Mouse (Mus musculus) kidney, adult 2 months (tissue): Measurements from ENCODE around the gene Naglu.

Experiments used
- CTCF ChIP-seq: fragments of 200-500 bp; conservative IDR thresholded peaks from 2 replicates; pipeline ENCODE4 v1.5.1; 2011; ENCODE audit warnings: low read depth, mild to moderate bottlenecking, control low read depth, low read length, moderate library complexity, mixed read lengths; ENCODE audit not compliant: insufficient read depth, insufficient read length
- POLR2A ChIP-seq: fragments of 200-500 bp; IDR thresholded peaks from one replicate; pipeline ENCODE4 v1.6.1; 2011; ENCODE audit warnings: low read depth, low read length, control low read depth

DNA sequence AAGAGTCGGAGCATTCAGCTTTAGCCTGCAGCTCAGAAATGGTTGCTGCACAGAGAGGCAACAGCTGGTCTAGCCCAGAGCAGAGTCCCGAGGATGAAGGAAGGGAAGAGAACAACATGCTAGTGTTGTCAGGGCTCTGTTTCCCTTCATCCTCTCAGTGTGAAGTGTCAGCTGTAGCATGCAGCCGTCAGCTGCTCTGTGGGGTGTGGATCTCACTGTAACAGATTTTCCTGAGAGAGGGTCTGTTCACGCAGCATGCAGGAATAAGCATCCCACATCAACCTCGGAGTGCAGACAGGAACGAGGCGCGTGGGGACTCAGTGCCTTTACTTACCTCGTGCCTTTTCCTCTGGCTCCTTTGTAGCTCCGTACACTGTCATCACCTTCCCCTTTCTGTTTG, 32.0 kb upstream of the Naglu start:
- TF ChIP-seq POLR2A: no peak
- no peak for TF ChIP-seq CTCF
